Mouse (Mus musculus): ENCODE results near the gene Cald1. TPM values are rescaled to one million over a fixed set of nuclear protein-coding genes. Genes with fewer than 3 reads are reported as not detected.

Gene Cald1
- total RNA-seq, 4 experiments from 2014 or later, result 62.2 to 88.3 (median 71.2) TPM

DNA sequence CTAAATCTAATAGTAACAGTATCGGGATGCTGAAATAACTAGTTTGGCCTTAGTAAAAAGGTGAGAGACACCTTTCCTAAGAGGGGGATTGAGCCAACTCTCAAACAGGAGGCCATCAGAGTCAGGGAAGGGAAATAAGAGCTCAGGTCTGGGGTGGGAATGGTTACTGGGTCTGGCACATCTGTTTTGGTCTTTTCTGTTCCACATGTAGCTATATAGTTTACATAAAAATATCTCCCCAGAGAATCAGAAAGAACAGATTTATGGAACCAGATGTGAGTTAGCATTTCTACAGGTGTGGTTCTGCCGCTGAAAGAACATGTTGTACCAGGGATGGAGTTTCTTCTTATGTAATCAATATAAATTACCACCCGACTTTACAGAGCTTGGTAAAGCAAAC is 17.1 kb downstream of the Cald1 start:
- DNase-seq, result no peak

DNA sequence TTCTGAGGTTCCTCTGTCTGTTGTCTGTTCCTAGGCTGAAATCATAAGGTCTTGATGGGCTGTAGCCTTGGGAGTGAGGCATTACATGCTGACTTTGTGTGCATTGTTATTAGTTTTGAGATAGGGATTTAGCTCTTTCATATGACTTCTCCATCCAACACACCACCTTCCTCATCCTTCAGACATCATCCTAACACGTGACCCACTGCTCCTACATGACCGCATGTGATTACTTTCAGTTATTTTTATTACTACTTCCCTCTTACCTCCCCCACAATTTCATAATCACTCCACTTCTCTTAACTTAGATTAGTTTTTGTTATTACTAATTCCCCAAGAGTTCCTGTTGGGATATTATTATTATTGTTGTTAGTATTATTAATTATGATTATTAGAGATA is 21.2 kb downstream of the Cald1 start:
- DNase-seq, result no peak

DNA sequence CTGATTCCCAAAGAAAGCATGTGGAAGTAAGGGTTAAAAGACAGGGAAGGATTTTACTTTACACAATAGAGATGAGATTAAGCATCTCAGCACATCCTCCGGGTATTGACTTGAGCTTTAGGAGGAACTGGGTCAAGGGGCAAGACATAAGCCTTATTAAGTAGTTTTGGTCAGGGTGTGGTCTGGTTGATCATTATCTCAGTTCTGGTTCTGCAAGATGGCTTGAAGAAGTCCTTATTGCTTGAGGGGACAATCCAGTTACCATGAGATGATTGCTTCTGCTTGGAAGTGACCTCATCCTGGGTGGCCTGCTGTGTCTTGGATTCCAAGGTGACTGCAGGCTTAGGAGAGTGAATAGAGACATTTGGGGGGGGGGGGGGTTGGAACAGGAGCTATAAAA is 21.9 kb downstream of the Cald1 start:
- no peak for DNase-seq

DNA sequence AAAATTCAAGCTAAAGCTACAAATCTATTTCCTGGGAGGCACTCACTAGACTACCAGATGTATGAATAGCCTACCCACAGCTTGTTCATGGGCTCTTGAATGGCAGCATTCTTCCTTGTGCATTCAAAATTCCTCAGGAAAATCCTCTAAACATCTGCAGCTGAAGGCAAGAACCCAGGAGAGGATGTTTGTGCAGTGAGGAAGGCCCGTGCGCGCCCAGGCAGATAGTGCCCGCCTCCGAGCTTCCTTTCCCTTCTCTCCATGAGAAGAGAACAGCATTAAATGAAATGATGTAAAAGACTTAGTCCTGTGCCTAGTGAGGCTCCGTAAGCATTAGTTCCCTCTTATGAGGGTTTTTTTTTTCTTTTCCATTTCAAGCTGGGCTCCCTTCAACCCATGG is 24.6 kb downstream of the Cald1 start:
- no peak for DNase-seq

- DNase-seq, result no peak
Measured at GRCm38 (mm10) chr6:34623290-34623689, 25.0 kb downstream of the Cald1 start.

GRCm38 (mm10) chr6:34624536-34624935 is 26.2 kb downstream of the Cald1 start:
- DNase-seq, result no peak

DNA sequence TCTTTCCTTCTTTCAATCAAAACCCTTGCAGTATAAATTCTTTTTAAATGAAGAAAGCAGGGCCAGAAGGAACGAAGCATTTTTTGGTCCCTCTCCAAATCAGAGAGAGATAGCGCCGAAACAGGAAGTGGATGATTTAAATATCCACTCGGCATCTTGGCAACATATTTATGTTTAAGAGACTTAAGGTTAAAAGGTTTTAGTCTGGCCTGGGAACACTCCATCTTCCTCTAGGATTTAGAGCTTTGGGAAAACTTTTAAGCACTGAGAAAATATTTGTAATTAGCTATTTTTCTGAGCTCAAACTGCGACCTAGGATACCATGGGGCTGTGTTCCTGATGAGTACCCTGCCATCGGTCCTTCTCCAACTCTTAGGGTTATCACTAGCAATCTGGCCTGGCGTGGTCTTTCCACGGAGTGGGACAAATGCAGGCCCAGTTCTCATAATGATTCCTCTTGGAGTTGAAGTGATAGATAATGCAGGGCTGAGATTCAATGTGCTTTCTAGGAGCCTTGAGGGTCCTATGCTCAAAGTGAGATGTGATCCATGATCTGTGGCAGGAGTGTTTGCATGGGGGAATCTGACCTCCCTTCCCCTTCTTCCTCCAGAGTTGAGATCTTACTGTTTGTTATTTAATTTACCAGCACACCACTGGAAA is 28.4 kb downstream of the Cald1 start:
- DNase-seq, result no peak

DNA sequence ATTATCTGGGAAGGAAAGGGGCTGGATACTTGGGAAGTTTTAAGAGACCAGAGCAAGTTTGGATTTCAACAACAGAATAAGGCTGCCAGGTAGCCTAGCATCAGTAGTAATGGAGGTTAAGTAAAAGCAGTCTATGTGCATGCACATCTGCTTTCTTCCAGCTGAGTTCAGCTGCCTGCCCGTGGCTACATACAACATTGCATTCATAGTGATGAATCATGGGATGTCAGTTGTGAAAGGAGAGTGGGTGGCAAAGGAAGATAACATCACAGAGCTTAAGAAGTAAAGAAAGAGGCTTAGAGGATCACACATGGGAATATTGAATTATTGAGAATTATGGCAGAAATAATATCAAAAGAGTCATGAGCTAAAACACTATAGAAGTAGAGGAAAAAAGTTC is 29.8 kb downstream of the Cald1 start:
- DNase-seq, result no peak

- no peak for DNase-seq
Measured at GRCm38 (mm10) chr6:34633776-34634175, 35.5 kb downstream of the Cald1 start.

DNA sequence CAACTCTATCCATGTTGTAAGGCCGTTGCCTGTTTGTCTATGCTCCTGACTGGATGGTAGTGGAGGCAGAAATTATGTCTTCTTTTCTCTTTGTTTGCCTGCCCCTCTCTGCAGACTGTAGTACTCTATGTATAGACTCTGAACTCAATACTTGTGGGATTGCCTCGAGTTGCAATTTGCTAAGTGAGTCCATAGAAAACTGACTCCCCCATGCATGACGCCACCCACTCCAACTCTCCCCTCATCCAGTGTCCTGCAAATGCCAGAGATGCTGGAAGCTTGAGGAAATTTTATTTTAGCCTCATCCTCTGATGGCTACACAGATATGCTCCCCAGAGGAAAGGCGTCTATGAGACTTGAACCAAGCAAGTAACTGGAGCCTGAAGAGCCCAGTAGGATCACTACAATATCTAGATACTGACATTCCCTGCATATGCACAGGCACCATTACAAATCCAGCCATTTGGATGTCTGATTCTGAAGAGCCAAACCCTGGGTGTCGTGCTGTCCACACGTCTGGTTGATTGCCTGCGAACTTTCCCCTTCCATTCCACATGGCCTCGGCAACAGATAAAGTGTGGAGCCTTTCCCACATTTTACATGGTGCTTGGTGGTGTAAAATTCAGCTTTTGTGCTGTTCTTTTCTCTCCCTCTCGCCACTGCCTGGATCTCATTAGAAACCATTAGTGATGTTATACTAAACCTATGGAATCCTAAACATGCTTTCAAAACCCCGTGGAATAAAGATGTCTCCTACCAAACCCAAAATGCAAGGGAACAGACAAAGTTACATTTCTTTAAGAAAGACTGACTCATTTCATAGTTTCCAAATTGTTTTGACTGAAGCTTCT is 39.5 kb downstream of the Cald1 start:
- DNase-seq, result no peak

- no peak for DNase-seq
Measured at GRCm38 (mm10) chr6:34638667-34639066, 40.4 kb downstream of the Cald1 start.

DNA sequence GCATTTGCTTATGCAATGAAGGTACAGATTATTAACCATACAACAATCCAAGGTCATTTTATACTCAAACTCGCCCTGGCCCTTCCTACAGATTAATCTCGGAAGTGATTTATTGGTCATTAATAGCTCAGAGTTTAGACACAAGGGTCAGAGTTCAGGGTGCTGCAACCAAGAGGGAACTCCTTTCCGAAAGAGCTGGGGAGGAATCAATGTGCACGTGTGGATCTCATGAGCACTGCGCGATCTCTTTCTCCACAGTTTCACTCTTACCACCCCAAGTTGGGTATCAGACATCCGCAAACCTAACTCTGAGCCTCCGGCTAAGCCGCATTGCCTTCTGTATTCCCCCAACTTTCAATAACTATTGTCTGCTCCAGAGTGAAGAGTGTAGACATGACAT is 41.9 kb downstream of the Cald1 start:
- DNase-seq, result no peak

GRCm38 (mm10) chr6:34641081-34641480 is 42.8 kb downstream of the Cald1 start:
- no peak for DNase-seq

DNA sequence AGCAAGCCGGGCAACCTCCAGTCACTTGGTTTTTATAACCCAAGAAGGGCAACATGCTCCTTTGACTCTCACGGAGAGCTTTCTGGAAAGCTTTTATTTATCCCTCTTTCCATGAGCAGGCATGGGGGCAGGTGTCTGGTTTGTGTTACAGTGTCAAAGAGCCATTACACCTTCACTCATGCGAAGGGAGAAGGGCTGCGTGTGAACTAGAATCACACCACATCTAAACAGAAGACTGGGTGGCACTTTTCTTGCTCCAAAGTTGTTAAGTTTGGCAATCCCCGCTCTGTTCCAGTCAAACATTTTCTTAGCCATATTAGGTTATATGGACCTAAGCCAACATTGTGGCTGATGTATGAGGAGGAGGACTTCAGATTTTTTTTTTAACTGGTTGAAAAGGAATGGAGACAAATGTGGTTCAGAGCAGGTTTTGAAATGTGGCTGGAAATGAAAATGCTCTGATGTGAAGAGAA is 43.8 kb downstream of the Cald1 start:
- DNase-seq, result no peak

- DNase-seq, result no peak
Measured at GRCm38 (mm10) chr6:34648017-34648787, 49.9 kb downstream of the Cald1 start.

DNA sequence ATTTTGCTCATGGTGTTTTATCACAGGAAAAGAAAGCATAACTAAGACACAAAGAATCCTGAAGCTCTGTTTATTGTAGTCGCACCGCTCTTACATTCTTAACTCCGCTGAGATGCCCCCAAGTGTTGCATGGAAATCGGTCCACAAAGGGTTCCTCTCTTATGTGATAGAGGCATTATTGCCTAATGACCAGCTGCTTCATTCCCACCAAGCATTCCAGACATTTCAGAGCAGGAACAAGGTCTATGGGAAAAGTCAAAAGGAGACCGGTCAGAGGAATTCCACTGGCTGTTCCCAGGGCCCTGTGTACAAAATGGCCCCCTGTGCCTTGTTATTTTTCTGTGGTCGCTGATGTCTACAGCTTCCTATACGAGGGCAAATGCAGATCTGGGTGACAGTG is 53.0 kb downstream of the Cald1 start:
- no peak for DNase-seq

DNA sequence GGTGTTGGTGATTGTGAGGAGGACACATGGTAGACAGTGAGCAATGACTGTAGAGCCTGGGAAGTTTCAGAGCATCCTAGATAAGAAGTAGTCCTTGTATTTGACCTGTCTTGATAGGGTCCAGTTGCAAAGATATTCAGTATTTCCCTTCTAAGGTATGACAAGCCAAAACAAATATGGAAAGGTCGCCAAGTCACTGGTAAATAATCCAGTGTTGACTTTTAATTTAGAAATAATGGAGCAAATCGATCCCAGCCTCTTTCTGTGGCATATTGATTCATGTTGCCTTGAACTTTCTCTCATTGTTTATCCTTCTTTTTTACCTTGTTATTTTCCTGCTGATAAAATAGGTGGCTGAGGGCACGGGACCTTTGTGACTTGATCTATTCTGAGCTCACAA is 57.4 kb downstream of the Cald1 start:
- no peak for DNase-seq

GRCm38 (mm10) chr6:34658791-34659190 is 60.5 kb downstream of the Cald1 start:
- no peak for DNase-seq

DNA sequence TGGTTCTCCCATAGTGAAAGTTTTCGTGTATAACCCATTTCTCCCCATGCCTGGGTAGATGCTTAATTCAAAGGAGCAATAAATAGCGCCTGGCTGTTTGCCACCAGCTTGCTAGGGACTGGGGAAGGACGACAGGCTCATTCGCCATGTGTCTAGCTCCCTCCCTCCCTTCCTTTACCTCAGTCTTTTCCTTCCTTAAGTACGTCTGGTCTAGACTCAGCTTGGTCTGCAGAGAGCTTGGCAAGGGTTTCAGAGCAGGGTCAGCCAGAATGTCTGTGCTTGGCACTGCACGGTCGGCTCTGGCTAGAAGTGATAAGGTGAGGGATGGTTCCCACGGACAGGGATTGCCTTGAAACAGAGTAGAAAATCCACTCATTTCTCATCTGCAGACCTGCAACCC is 62.4 kb downstream of the Cald1 start:
- peak; percentile 17 for DNase-seq

DNA sequence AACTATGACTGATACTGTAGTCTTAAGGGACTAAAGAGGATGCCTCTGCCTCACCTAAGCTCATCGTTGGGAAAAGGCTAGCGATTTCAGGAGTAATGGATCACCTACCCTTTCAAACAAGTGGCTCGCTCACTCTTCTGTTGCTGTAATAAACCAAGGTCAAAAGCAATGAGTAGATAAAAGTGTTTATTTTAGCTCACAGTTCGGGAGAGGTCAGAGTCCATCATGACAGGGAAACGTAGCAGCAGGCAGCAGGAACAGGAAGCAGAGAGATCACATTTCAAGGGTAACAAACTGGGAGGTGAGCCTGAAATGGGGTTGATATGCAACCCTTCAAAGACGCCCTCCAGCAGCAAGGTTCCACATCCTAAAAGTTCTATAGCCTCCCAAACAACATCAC is 64.3 kb downstream of the Cald1 start:
- no peak for DNase-seq

GRCm38 (mm10) chr6:34664291-34664690 is 66.0 kb downstream of the Cald1 start:
- DNase-seq, result no peak

GRCm38 (mm10) chr6:34664749-34665148 is 66.4 kb downstream of the Cald1 start:
- no peak for DNase-seq

DNA sequence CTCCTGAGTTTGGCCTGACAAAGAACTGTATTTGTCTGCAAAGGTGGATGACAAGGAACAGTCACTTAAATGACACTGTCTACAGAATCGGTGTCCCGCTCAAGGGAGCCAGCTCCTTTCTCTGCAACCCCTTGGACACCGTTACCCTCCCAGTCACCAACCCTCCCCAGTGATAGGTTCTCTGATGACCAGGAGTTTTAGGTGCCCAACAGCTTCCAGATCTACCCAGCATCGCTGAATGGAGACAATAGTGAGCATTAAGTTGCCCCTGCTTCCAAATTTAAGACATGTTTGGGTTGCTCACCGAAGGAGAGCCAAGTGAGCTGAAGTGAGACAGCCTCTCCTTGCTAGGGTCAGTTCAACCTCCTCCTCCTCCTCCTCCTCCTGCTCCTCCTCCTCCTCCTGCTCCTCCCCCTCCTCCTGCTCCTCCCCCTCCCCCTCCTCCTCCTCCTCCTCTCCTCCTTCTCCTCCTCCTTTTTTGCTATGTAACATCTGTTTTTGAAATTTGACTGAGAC is 70.5 kb downstream of the Cald1 start:
- DNase-seq, result no peak

Data from adrenal gland, adult 8-10 months (tissue).